Mouse (Mus musculus): ENCODE measurements around the gene Slc8a2. TPM values are rescaled to one million over a fixed set of nuclear protein-coding genes. Genes with fewer than 3 reads are reported as not detected.
A peak's percentile ranks its signal among the peaks of the same experiment; 100 is the strongest.

Gene Slc8a2
- polyA plus RNA-seq (2015; fragmentation: Nextera tagmentation; extraction: Ambion mirVana): 0.25 and 0.35 TPM in 2 replicates

GRCm38 (mm10) chr7:16129421-16129845, at the start of gene Slc8a2:
Gene Slc8a2, plus strand, starts transcription at chr7:16129826.
- peak within 1 kb of the TSS; percentile 58 for H3K4me3 ChIP-seq (replicated peaks)
- no peaks in the 10 kb centered on the region for H3K9me3 ChIP-seq (replicated peaks)
- no peaks in the 10 kb centered on the region for H3K27me3 ChIP-seq
- peaks cover 15% of the 10 kb centered on the region for H3K36me3 ChIP-seq
- H3K9ac ChIP-seq: peak within 1 kb of the TSS; percentile 53
- WGBS: 2% methylated on average over 12 of the region's 12 CpGs
- peak; percentile 84 for ATAC-seq (ENCODE audit: insufficient number of reproducible peaks, low FRiP score, low TSS enrichment, low read depth)
- peaks cover 33% of the 10 kb centered on the region for H3K4me1 ChIP-seq
- H3K4me2 ChIP-seq (replicated peaks): peak within 1 kb of the TSS; percentile 83
- H3K27ac ChIP-seq (replicated peaks): peak within 1 kb of the TSS; percentile 72; the same call in 1 of the 2 replicates

GRCm38 (mm10) chr7:16079947-16080346, 49.7 kb upstream of the Slc8a2 start:
- Histone ChIP-seq H3K27me3 (no peaks in the 10 kb centered on the region), H3K4me3 (replicated peaks) (no peak overlapping the region), H3K9ac (no peak overlapping the region), H3K27ac (replicated peaks) (no peak overlapping the region), H3K36me3 (no peaks in the 10 kb centered on the region), H3K9me3 (replicated peaks) (no peaks in the 10 kb centered on the region), H3K4me1 (no peaks in the 10 kb centered on the region), H3K4me2 (replicated peaks) (no peak overlapping the region)
- no peak for ATAC-seq (ENCODE audit: insufficient number of reproducible peaks, low FRiP score, low TSS enrichment, low read depth)
- WGBS: 62% methylated on average over 1 of the region's 1 CpGs

GRCm38 (mm10) chr7:16080581-16080980, 49.0 kb upstream of the Slc8a2 start:
- Histone ChIP-seq H3K4me3 (replicated peaks) (no peak overlapping the region), H3K9me3 (replicated peaks) (no peaks in the 10 kb centered on the region)
- ATAC-seq (ENCODE audit: insufficient number of reproducible peaks, low FRiP score, low TSS enrichment, low read depth): no peak

DNA sequence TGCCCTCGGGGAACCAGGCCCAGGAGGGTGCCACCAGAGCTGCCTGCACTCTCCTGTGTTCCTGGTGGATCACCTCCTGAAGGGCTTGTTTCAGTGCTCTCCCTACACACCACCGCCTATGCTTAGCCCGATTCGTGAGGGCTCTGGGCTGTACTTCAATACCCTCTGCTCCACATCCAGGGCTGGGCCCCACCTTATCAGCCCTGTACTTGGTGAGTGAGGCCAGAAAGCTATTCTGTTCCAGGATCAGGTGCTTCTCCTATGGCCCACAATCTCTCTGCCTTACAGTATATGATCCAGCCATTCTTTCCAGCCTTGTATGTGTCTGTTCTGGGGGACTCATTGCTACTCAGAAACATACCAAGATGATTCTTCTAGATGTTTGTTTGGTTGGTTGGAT, 46.3 kb upstream of the Slc8a2 start:
- Histone ChIP-seq H3K4me3 (replicated peaks) (no peak overlapping the region), H3K9me3 (replicated peaks) (no peaks in the 10 kb centered on the region), H3K9ac (no peak overlapping the region), H3K4me1 (no peaks in the 10 kb centered on the region), H3K36me3 (no peaks in the 10 kb centered on the region), H3K4me2 (replicated peaks) (no peak overlapping the region), H3K27me3 (no peaks in the 10 kb centered on the region), H3K27ac (replicated peaks) (no peak overlapping the region)
- ATAC-seq (ENCODE audit: insufficient number of reproducible peaks, low FRiP score, low TSS enrichment, low read depth): no peak
- WGBS: 54% methylated on average over 4 of the region's 4 CpGs

More at GRCm38 (mm10) chr7:16080581-16080980, 49.0 kb upstream of the Slc8a2 start:
- Histone ChIP-seq H3K9ac (no peak overlapping the region), H3K27me3 (no peaks in the 10 kb centered on the region), H3K4me2 (replicated peaks) (no peak overlapping the region), H3K4me1 (no peaks in the 10 kb centered on the region), H3K27ac (replicated peaks) (no peak overlapping the region), H3K36me3 (no peaks in the 10 kb centered on the region)
- 62% methylated on average over 4 of the region's 4 CpGs for WGBS

DNA sequence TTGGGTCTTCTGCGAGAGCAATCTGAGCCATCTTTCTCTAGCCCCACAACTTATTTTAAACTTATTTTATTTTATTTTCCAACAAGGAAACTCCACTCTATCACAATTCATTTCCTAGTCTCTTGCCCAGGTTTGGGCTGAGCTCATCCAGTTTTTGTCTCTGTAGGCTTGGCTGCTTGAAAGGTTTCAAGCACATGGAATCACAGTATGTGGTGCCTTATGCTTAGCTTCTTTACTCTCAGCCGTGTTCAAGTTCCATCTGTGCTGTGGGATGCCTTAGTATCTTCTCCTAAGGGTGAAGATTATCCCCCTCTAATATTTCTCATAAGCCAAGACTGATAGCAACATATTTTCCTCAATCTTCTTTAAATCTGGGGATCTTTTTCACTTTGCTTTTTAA, 42.0 kb upstream of the Slc8a2 start:
- Histone ChIP-seq H3K4me3 (replicated peaks) (no peak overlapping the region), H3K4me2 (replicated peaks) (no peak overlapping the region), H3K4me1 (no peaks in the 10 kb centered on the region), H3K36me3 (no peaks in the 10 kb centered on the region), H3K9me3 (replicated peaks) (no peaks in the 10 kb centered on the region), H3K27ac (replicated peaks) (no peak overlapping the region), H3K27me3 (no peaks in the 10 kb centered on the region), H3K9ac (no peak overlapping the region)
- no peak for ATAC-seq (ENCODE audit: insufficient number of reproducible peaks, low FRiP score, low TSS enrichment, low read depth)
- WGBS: 76% methylated on average over 2 of the region's 2 CpGs

GRCm38 (mm10) chr7:16094592-16094991, 35.0 kb upstream of the Slc8a2 start:
- no peak overlapping the region for H3K9ac ChIP-seq
- no peaks in the 10 kb centered on the region for H3K27me3 ChIP-seq
- WGBS: 67% methylated on average over 3 of the region's 3 CpGs
- no peak overlapping the region for H3K27ac ChIP-seq (replicated peaks)
- ATAC-seq (ENCODE audit: insufficient number of reproducible peaks, low FRiP score, low TSS enrichment, low read depth): no peak
- H3K36me3 ChIP-seq: no peaks in the 10 kb centered on the region
- peaks cover 11% of the 10 kb centered on the region for H3K4me1 ChIP-seq
- no peak overlapping the region for H3K4me3 ChIP-seq (replicated peaks)
- H3K9me3 ChIP-seq (replicated peaks): no peaks in the 10 kb centered on the region
- no peak overlapping the region for H3K4me2 ChIP-seq (replicated peaks)

- under 1% methylated on average over 63 of the region's 68 CpGs for WGBS
- Histone ChIP-seq H3K27ac (replicated peaks) (peak within 1 kb of the TSS; percentile 82), H3K4me1 (peaks cover 45% of the 10 kb centered on the region), H3K36me3 (peaks cover 22% of the 10 kb centered on the region), H3K27me3 (no peaks in the 10 kb centered on the region), H3K4me2 (replicated peaks) (peak within 1 kb of the TSS; percentile 77), H3K4me3 (replicated peaks) (peak within 1 kb of the TSS; percentile 90), H3K9ac (peak within 1 kb of the TSS; percentile 99), H3K9me3 (replicated peaks) (no peaks in the 10 kb centered on the region)
- ATAC-seq (ENCODE audit: insufficient number of reproducible peaks, low FRiP score, low TSS enrichment, low read depth): peak; percentile 98
Observed at GRCm38 (mm10) chr7:16098021-16099017, 31.3 kb upstream of the Slc8a2 start, which contains the start of gene Napa. Gene Napa, plus strand, starts transcription at chr7:16098458.

DNA sequence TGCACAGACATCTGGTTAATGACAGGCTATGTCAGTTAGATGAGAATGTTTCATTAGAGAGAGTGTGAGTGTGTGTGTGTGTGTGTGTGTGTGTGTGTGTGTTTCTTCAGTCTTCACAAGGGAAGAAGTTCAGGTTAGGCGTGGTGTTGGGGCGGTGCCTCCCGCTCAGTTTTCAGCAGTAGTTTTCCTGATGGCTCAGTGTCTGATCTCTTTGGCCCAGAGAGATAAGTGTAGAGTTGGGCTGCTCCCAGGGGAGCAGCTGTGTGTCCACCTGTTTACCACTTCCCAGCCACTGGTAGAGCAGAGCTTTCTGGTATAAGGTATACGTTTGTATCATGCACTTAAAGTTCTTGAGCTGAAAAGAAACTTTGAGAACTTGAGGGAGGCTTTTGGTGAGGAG, 29.7 kb upstream of the Slc8a2 start:
- H3K9ac ChIP-seq: no peak overlapping the region; the same call in 1 of the 2 replicates
- no peaks in the 10 kb centered on the region for H3K27me3 ChIP-seq
- 69% methylated on average over 4 of the region's 4 CpGs for WGBS
- no peaks in the 10 kb centered on the region for H3K9me3 ChIP-seq (replicated peaks)
- H3K4me2 ChIP-seq (replicated peaks): peak overlapping the region; percentile 77
- ATAC-seq (ENCODE audit: insufficient number of reproducible peaks, low FRiP score, low TSS enrichment, low read depth): no peak
- H3K4me1 ChIP-seq: peaks cover 54% of the 10 kb centered on the region
- peak overlapping the region; percentile 90 for H3K4me3 ChIP-seq (replicated peaks)
- H3K27ac ChIP-seq (replicated peaks): no peak overlapping the region
- H3K36me3 ChIP-seq: peaks cover 30% of the 10 kb centered on the region

DNA sequence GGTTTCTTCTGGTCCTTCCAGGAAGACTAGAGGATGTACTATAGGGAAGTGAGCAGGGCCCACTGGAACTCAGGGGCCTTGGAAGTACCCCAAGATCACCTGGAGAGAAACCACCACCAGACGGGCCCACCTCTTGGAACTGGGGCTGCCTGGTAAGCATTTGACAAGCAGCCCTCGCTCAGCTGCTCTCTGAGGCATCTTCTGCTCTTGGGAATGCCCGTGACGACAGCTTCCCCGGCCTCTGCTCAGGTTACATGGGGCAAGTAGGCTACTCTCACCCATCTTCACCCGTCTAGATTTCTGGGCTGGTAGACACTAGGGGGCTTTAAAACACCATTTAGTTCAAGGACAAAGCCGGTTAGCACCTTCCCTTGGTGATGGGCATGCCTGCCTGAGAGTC, 28.5 kb upstream of the Slc8a2 start:
- H3K27ac ChIP-seq (replicated peaks): no peak overlapping the region
- H3K4me2 ChIP-seq (replicated peaks): no peak overlapping the region
- peaks cover 38% of the 10 kb centered on the region for H3K36me3 ChIP-seq
- ATAC-seq (ENCODE audit: insufficient number of reproducible peaks, low FRiP score, low TSS enrichment, low read depth): no peak
- no peaks in the 10 kb centered on the region for H3K9me3 ChIP-seq (replicated peaks)
- no peaks in the 10 kb centered on the region for H3K27me3 ChIP-seq
- H3K9ac ChIP-seq: no peak overlapping the region
- H3K4me1 ChIP-seq: peaks cover 54% of the 10 kb centered on the region
- WGBS: 66% methylated on average over 7 of the region's 7 CpGs
- H3K4me3 ChIP-seq (replicated peaks): no peak overlapping the region

GRCm38 (mm10) chr7:16101726-16102475, 27.7 kb upstream of the Slc8a2 start:
- Histone ChIP-seq H3K27ac (replicated peaks) (no peak overlapping the region; the same call in 1 of the 2 replicates), H3K4me1 (peaks cover 54% of the 10 kb centered on the region), H3K4me3 (replicated peaks) (no peak overlapping the region), H3K4me2 (replicated peaks) (no peak overlapping the region), H3K36me3 (peaks cover 42% of the 10 kb centered on the region), H3K9ac (no peak overlapping the region), H3K9me3 (replicated peaks) (no peaks in the 10 kb centered on the region), H3K27me3 (no peaks in the 10 kb centered on the region)
- WGBS: 62% methylated on average over 15 of the region's 15 CpGs
- ATAC-seq (ENCODE audit: insufficient number of reproducible peaks, low FRiP score, low TSS enrichment, low read depth): no peak

GRCm38 (mm10) chr7:16102686-16103226, 26.9 kb upstream of the Slc8a2 start:
- Histone ChIP-seq H3K4me3 (replicated peaks) (no peak overlapping the region), H3K4me1 (peaks cover 51% of the 10 kb centered on the region)
- ATAC-seq (ENCODE audit: insufficient number of reproducible peaks, low FRiP score, low TSS enrichment, low read depth): no peak

More at GRCm38 (mm10) chr7:16102686-16103226, 26.9 kb upstream of the Slc8a2 start:
- WGBS: 80% methylated on average over 5 of the region's 5 CpGs
- no peak overlapping the region for H3K27ac ChIP-seq (replicated peaks)
- H3K4me2 ChIP-seq (replicated peaks): no peak overlapping the region
- H3K9ac ChIP-seq: no peak overlapping the region
- no peaks in the 10 kb centered on the region for H3K9me3 ChIP-seq (replicated peaks)
- H3K36me3 ChIP-seq: peaks cover 50% of the 10 kb centered on the region
- no peaks in the 10 kb centered on the region for H3K27me3 ChIP-seq
